In genomic region chr6:91358866-91359656, GRCm38 (mm10) we compare ENCODE assay signal across 14 mouse cellular contexts. TPM values are rescaled to one million over a fixed set of nuclear protein-coding genes. Genes with fewer than 3 reads are reported as not detected.
"Had no signal": no experiment of that assay in that cellular context is flagged by ENCODE, and none has a peak within 500 bp of the region (broad histone marks: within the 10 kb centered on the region; RNA-seq: fewer than 3 reads in every experiment).

No protein-coding gene starts in this region.

- H3K4me2 ChIP-seq: limb, embryonic 12.5 days; midbrain, embryonic 13.5 days; neural tube, embryonic 12.5 days; stomach, embryonic 15.5 days had no signal

- DNase-seq: kidney, adult 8-10 months; kidney, postnatal 25 days; lung, adult 18-20 months; thymus, adult 2 months; thymus, postnatal 25 days had no signal

- H3K4me1 ChIP-seq: limb, embryonic 12.5 days; stomach, embryonic 15.5 days had no signal

- ATAC-seq: midbrain, embryonic 13.5 days had no signal

- H3K27ac ChIP-seq: limb, embryonic 12.5 days; liver, embryonic 14.5 days; midbrain, embryonic 13.5 days; neural tube, embryonic 12.5 days; stomach, embryonic 15.5 days had no signal

- H3K9ac ChIP-seq: limb, embryonic 12.5 days; liver, embryonic 14.5 days; midbrain, embryonic 13.5 days; neural tube, embryonic 12.5 days; stomach, embryonic 15.5 days had no signal

- H3K27me3 ChIP-seq: limb, embryonic 12.5 days; neural tube, embryonic 12.5 days; stomach, embryonic 15.5 days had no signal

- H3K4me3 ChIP-seq: limb, embryonic 12.5 days; midbrain, embryonic 13.5 days; neural tube, embryonic 12.5 days; stomach, embryonic 15.5 days had no signal

- H3K36me3 ChIP-seq: limb, embryonic 12.5 days; neural tube, embryonic 12.5 days; stomach, embryonic 15.5 days had no signal

- H3K9me3 ChIP-seq: limb, embryonic 12.5 days; midbrain, embryonic 13.5 days; neural tube, embryonic 12.5 days; stomach, embryonic 15.5 days had no signal

RNA-seq across cellular contexts. Expression of gene Wnt7a, which starts 52.1 kb away (rescaled TPM):
- total RNA-seq: liver, adult 2 months; megakaryocyte-erythroid progenitor cell, adult 5-6 weeks; neutrophil, adult 5-6 weeks had no signal
- polyA plus RNA-seq: liver, adult 2 months; liver, embryonic 14.5 days; urinary bladder, adult 2 months had no signal
